Mouse (Mus musculus) brain, embryonic 14.5 days (tissue): ENCODE measurements at regions not wholly inside any gene's neighbourhood (a gene's known extent, or its start where the extent isn't known, plus 50 kb on each side); places are given as distances from the start of the nearest gene placed in this dataset.
A peak's percentile ranks its signal among the peaks of the same experiment; 100 is the strongest.

Experiments used
- DNase-seq: peaks from one replicate; pipeline ENCODE4 v3.0.0-alpha.2; 2011; ENCODE audit warnings: low read depth
- CTCF ChIP-seq: fragments of 200-500 bp; IDR thresholded peaks from 2 replicates; pipeline ENCODE4 v1.5.1; 2012; ENCODE audit warnings: inconsistent platforms, mild to moderate bottlenecking, moderate library complexity, borderline replicate concordance; ENCODE audit not compliant: insufficient read depth, insufficient read length; ENCODE audit errors: extremely low read depth
- POLR2A ChIP-seq: fragments of 200-500 bp; IDR thresholded peaks from 2 replicates; pipeline ENCODE4 v1.6.1; 2012; ENCODE audit warnings: mild to moderate bottlenecking, inconsistent platforms, borderline replicate concordance; ENCODE audit not compliant: poor library complexity, insufficient read depth, insufficient read length, severe bottlenecking; ENCODE audit errors: extremely low read depth

- TF ChIP-seq POLR2A: no peak
- no peak for TF ChIP-seq CTCF
- DNase-seq: peak; percentile 33
Observed at GRCm38 (mm10) chr15:62212283-62212910, 1289.6 kb upstream of the A1bg start.

- DNase-seq: no peak
- no peak for TF ChIP-seq CTCF
Observed at GRCm38 (mm10) chr15:62209881-62210481, 1287.2 kb upstream of the A1bg start.

- DNase-seq: no peak
- TF ChIP-seq POLR2A (no peak), CTCF (no peak)
Observed at GRCm38 (mm10) chr15:62209296-62209695, 1286.5 kb upstream of the A1bg start.

- TF ChIP-seq CTCF (no peak), POLR2A (no peak)
- peak; percentile 75 for DNase-seq
Observed at GRCm38 (mm10) chr15:62206502-62206902, 1283.7 kb upstream of the A1bg start.

GRCm38 (mm10) chr15:62203951-62204905 is 1281.4 kb upstream of the A1bg start:
- DNase-seq: peak; percentile 42
- TF ChIP-seq CTCF (no peak), POLR2A (no peak)

GRCm38 (mm10) chr15:62202781-62203375 is 1280.1 kb upstream of the A1bg start:
- DNase-seq: no peak
- TF ChIP-seq CTCF (no peak), POLR2A (no peak)

- no peak for DNase-seq
- TF ChIP-seq POLR2A (no peak), CTCF (no peak)
Observed at GRCm38 (mm10) chr15:62198721-62199120, 1275.9 kb upstream of the A1bg start.

GRCm38 (mm10) chr15:62198194-62198593 is 1275.4 kb upstream of the A1bg start:
- TF ChIP-seq POLR2A: no peak
- no peak for TF ChIP-seq CTCF
- no peak for DNase-seq

- no peak for DNase-seq
- TF ChIP-seq POLR2A: no peak
- TF ChIP-seq CTCF: no peak
Observed at GRCm38 (mm10) chr15:62195440-62195839, 1272.6 kb upstream of the A1bg start.

GRCm38 (mm10) chr15:62192706-62193105 is 1269.9 kb upstream of the A1bg start:
- TF ChIP-seq POLR2A: no peak
- no peak for TF ChIP-seq CTCF

GRCm38 (mm10) chr15:62191641-62192040 is 1268.8 kb upstream of the A1bg start:
- DNase-seq: no peak
- no peak for TF ChIP-seq POLR2A
- TF ChIP-seq CTCF: no peak

More at GRCm38 (mm10) chr15:62192706-62193105, 1269.9 kb upstream of the A1bg start:
- DNase-seq: peak; percentile 27
